In genomic region chr1:165681045-165681794, GRCm38 (mm10) we compare ENCODE assay signal across 11 mouse cellular contexts. TPM values are rescaled to one million over a fixed set of nuclear protein-coding genes. Genes with fewer than 3 reads are reported as not detected.
A peak's percentile ranks its signal among the peaks of the same experiment; 100 is the strongest.
DNase-seq lines count a peak whose midpoint lies in the region; ATAC-seq lines count a peak whose summit lies in the region.
"Had no signal": no experiment of that assay in that cellular context is flagged by ENCODE, and none has a peak within 500 bp of the region (broad histone marks: within the 10 kb centered on the region; RNA-seq: fewer than 3 reads in every experiment).

No protein-coding gene starts in this region.

- H3K4me2 ChIP-seq in heart, embryonic 12.5 days = no peak overlapping the region
- no peak overlapping the region for H3K4me2 ChIP-seq in liver, embryonic 13.5 days
- H3K4me2 ChIP-seq in stomach, embryonic 14.5 days (replicated peaks; ENCODE audit: low read depth, low read length) = no peak overlapping the region
- H3K4me2 ChIP-seq: midbrain, embryonic 13.5 days had no signal

- WGBS in heart, embryonic 12.5 days = 60% methylated on average over 13 of the region's 13 CpGs
- WGBS in liver, embryonic 13.5 days (ENCODE audit: insufficient replicate concordance) = 41% methylated on average over 13 of the region's 13 CpGs
- WGBS in stomach, embryonic 14.5 days = 68% methylated on average over 13 of the region's 13 CpGs

- DNase-seq in heart, postnatal 25 days (ENCODE audit: low spot score) = no peak
- DNase-seq in thymus, postnatal 0 days (ENCODE audit: low spot score) = peak; percentile 41
- no peak for DNase-seq in thymus, adult 18-20 months
- DNase-seq in liver, embryonic 13.5 days = no peak
- DNase-seq in ovary, postnatal 36 days (ENCODE audit: low spot score) = no peak
- DNase-seq in adrenal gland, postnatal 14 days = no peak
- DNase-seq: kidney, adult 11 months; right cerebral cortex, postnatal 14 days had no signal

- H3K4me1 ChIP-seq in heart, embryonic 12.5 days (replicated peaks) = peaks cover 95% of the 10 kb centered on the region
- peaks cover 30% of the 10 kb centered on the region for H3K4me1 ChIP-seq in liver, embryonic 13.5 days (replicated peaks)
- H3K4me1 ChIP-seq in stomach, embryonic 14.5 days (ENCODE audit: control insufficient read depth, insufficient read depth, low read length) = no peaks in the 10 kb centered on the region
- H3K4me1 ChIP-seq: midbrain, embryonic 13.5 days had no signal

- no peaks in the 10 kb centered on the region for H3K9me3 ChIP-seq in heart, embryonic 12.5 days (replicated peaks)
- H3K9me3 ChIP-seq in liver, embryonic 13.5 days (replicated peaks) = no peaks in the 10 kb centered on the region
- no peaks in the 10 kb centered on the region for H3K9me3 ChIP-seq in stomach, embryonic 14.5 days (ENCODE audit: control insufficient read depth, low read depth, low read length)
- H3K9me3 ChIP-seq: midbrain, embryonic 13.5 days had no signal

- peak overlapping the region; percentile 17 for H3K27ac ChIP-seq in heart, embryonic 12.5 days (ENCODE audit: poor library complexity, severe bottlenecking)
- no peak overlapping the region for H3K27ac ChIP-seq in liver, embryonic 13.5 days
- no peak overlapping the region for H3K27ac ChIP-seq in stomach, embryonic 14.5 days (ENCODE audit: low read length)
- H3K27ac ChIP-seq: midbrain, embryonic 13.5 days had no signal

- H3K36me3 ChIP-seq in heart, embryonic 12.5 days = peaks cover 33% of the 10 kb centered on the region
- no peaks in the 10 kb centered on the region for H3K36me3 ChIP-seq in liver, embryonic 13.5 days
- peaks cover 2% of the 10 kb centered on the region; the same call in 1 of the 2 replicates for H3K36me3 ChIP-seq in stomach, embryonic 14.5 days (ENCODE audit: control insufficient read depth, insufficient read depth, low read length)
- H3K36me3 ChIP-seq: midbrain, embryonic 13.5 days had no signal

- no peak for ATAC-seq in heart, embryonic 12.5 days (ENCODE audit: insufficient number of reproducible peaks, low FRiP score)
- 0 out of 2 replicates have a peak, but pooled peaks have one; percentile 18 for ATAC-seq in liver, embryonic 13.5 days (ENCODE audit: low read depth)
- peak; percentile 31; the same call in 1 of the 2 replicates for ATAC-seq in stomach, embryonic 14.5 days (ENCODE audit: insufficient number of reproducible peaks, insufficient read depth, low FRiP score, low read depth)
- ATAC-seq: midbrain, embryonic 13.5 days had no signal

- no peak overlapping the region; the same call in 1 of the 2 replicates for H3K9ac ChIP-seq in heart, embryonic 12.5 days
- no peak overlapping the region for H3K9ac ChIP-seq in liver, embryonic 13.5 days
- no peak overlapping the region for H3K9ac ChIP-seq in stomach, embryonic 14.5 days (replicated peaks; ENCODE audit: low read depth, low read length)
- H3K9ac ChIP-seq: midbrain, embryonic 13.5 days had no signal

- intact Hi-C loops in heart, postnatal 25 days (cut with DNase I) = no loop called here

- no peak overlapping the region for H3K4me3 ChIP-seq in heart, embryonic 12.5 days
- H3K4me3 ChIP-seq in liver, embryonic 13.5 days (replicated peaks) = no peak overlapping the region
- H3K4me3 ChIP-seq in stomach, embryonic 14.5 days (ENCODE audit: low read depth, low read length) = no peak overlapping the region
- H3K4me3 ChIP-seq: midbrain, embryonic 13.5 days had no signal

- no peaks in the 10 kb centered on the region for H3K27me3 ChIP-seq in heart, embryonic 12.5 days (replicated peaks)
- H3K27me3 ChIP-seq in liver, embryonic 13.5 days = no peaks in the 10 kb centered on the region
- no peaks in the 10 kb centered on the region for H3K27me3 ChIP-seq in stomach, embryonic 14.5 days (ENCODE audit: control insufficient read depth, insufficient read depth, low read length)
- H3K27me3 ChIP-seq: midbrain, embryonic 13.5 days had no signal

RNA-seq across cellular contexts. Expression of gene Rcsd1, which starts 28.3 kb away (rescaled TPM):
- polyA plus RNA-seq in heart, embryonic 12.5 days (2016; fragmentation: Nextera tagmentation; extraction: Ambion mirVana) = 113 and 122 TPM in 2 replicates
- total RNA-seq in heart, postnatal 25 days (2021) = 10 to 100 TPM; 79.6 to 81.5 TPM
- 221 and 236 TPM in 2 replicates for polyA plus RNA-seq in thymus, postnatal 0 days (2015; fragmentation: Nextera tagmentation; extraction: Ambion mirVana)
- 7.5 and 8.3 TPM in 2 replicates for polyA plus RNA-seq in liver, embryonic 13.5 days (2015; fragmentation: Nextera tagmentation; extraction: Ambion mirVana)
- 37.2 and 44.0 TPM in 2 replicates for polyA plus RNA-seq in stomach, embryonic 14.5 days (2014; fragmentation: Nextera tagmentation; extraction: Ambion mirVana)
- total RNA-seq in adrenal gland, postnatal 14 days (2021) = 22.1 and 35.0 TPM in 2 replicates

RNA-seq across cellular contexts. Expression of gene Mpzl1, which starts 46.9 kb away (rescaled TPM):
- polyA plus RNA-seq in heart, embryonic 12.5 days (2016; fragmentation: Nextera tagmentation; extraction: Ambion mirVana) = 126 and 135 TPM in 2 replicates
- total RNA-seq in heart, postnatal 25 days (2021) = 10 to 100 TPM; 20.8 to 20.9 TPM
- polyA plus RNA-seq in thymus, postnatal 0 days (2015; fragmentation: Nextera tagmentation; extraction: Ambion mirVana) = 17.4 and 17.8 TPM in 2 replicates
- 31.9 and 36.0 TPM in 2 replicates for polyA plus RNA-seq in liver, embryonic 13.5 days (2015; fragmentation: Nextera tagmentation; extraction: Ambion mirVana)
- 201 and 203 TPM in 2 replicates for polyA plus RNA-seq in stomach, embryonic 14.5 days (2014; fragmentation: Nextera tagmentation; extraction: Ambion mirVana)
- 39.1 and 40.4 TPM in 2 replicates for total RNA-seq in adrenal gland, postnatal 14 days (2021)
